Mouse (Mus musculus) MN1 (cell line): ENCODE data around the gene Meig1.
"Not testable (repeated sequence)": the region's sequence is repeated elsewhere in the genome, so short reads cannot be mapped to it uniquely, and the experiment has no call there.

Experiments used
- DNase-seq: peaks from one replicate; pipeline ENCODE4 v3.0.0-alpha.2; 2016; ENCODE audit warnings: low spot score

Gene Meig1

GRCm38 (mm10) chr2:3422548-3422947 lies at the start of gene Meig1:
TSS of gene Meig1 (minus strand) at chr2:3422648.
- no peak for DNase-seq

DNA sequence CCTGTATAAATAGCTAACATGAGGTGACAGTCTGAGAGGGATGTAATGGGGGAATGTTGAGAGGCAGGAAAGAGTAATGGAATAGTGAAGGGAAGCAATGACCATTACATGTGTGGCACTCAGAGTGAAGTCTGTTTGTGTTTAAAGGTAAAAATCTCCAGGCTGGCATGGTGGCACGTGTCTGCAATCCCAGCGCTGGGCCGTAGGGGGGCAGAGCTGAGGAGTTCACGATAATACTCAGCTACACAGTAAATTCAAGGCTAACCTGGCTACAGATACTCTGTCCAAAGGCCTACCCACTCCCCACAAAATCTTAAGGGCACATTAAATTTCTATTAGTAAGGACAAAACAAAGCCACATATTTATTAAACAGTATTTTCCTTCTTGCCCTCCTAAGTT lies 34.1 kb upstream of the Meig1 start:
- DNase-seq, result no peak

DNA sequence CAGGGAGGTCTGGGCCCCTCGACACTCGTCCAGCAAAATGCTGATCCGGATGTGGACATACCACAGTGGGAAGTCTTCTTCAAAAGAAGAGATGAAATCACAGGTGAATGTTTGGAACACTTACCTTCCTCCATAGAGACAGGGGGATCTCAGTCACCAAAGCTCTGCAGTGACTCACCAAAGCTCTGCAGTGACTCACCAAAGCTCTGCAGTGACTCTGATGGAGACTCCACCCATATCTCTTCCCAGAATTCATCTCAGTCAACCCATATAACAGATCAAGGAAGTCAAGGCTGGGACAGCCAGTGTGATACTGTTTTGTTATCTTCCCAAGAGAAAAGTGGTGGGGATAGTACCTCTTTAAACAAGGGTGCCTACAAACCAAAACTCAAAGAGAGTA lies 30.6 kb upstream of the Meig1 start:
- no peak for DNase-seq

DNA sequence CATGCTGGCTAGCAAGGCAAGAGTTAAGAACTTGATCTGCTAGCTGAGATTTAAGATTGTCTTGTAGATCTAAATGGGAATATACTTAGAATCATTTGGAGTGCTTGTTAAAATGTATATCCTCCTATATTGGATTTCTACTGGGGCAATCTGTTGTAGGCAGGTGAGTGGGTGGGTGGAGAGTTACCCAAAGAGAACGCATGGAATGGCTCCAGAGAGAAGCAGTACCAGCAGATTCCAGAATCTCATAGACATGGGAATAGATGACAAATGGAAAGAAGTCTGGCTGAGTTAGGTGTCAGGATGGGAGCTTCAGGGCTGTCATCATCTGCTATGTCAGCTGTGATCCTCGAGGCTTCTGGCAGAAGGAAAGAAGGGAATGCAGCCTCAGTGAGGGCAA lies 27.0 kb upstream of the Meig1 start:
- DNase-seq, result no peak

GRCm38 (mm10) chr2:3445984-3446383 lies 23.5 kb upstream of the Meig1 start:
- no peak for DNase-seq

DNA sequence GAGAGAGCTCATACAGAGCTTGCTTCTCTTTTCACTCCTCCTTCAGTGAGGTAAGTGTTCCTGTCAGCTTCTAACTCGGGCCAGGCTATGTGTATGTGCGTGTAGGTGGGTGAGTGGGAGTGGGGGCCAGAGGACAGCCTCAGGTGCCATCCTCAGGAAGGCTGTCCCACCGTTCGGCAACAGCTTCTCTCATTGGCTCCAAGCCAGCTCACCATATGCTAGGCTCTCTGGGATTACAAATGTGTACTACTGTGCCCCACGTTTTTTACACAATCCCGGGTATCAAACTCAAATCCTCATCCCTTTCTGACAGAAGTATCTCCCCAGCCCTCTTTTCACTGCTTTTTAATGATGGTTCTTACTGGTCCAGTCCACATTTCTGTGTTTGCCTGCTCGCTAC lies 21.8 kb upstream of the Meig1 start:
- DNase-seq, result no peak

GRCm38 (mm10) chr2:3437956-3438355 lies 15.5 kb upstream of the Meig1 start:
- DNase-seq, result no peak

GRCm38 (mm10) chr2:3435369-3436061 lies 13.1 kb upstream of the Meig1 start:
- no peak for DNase-seq

GRCm38 (mm10) chr2:3430956-3431355 lies 8.5 kb upstream of the Meig1 start:
- DNase-seq, result no peak

DNA sequence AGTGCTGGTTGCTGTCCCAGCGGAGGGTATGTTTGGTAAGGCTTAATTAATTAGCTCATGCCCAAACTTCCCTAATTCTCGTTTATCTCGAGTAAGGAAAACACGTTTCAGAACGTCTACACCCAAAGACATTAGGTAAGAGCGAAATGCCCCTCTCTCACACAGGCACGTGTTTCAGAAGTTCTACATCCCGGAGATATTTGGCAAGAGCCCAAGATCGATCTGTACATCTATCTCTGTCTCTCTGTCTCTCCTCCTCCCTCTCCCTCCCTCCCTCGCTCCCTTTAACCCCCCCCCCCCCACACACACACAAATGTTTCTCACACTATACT lies 2.1 kb upstream of the Meig1 start:
- peak; percentile 9 for DNase-seq

DNA sequence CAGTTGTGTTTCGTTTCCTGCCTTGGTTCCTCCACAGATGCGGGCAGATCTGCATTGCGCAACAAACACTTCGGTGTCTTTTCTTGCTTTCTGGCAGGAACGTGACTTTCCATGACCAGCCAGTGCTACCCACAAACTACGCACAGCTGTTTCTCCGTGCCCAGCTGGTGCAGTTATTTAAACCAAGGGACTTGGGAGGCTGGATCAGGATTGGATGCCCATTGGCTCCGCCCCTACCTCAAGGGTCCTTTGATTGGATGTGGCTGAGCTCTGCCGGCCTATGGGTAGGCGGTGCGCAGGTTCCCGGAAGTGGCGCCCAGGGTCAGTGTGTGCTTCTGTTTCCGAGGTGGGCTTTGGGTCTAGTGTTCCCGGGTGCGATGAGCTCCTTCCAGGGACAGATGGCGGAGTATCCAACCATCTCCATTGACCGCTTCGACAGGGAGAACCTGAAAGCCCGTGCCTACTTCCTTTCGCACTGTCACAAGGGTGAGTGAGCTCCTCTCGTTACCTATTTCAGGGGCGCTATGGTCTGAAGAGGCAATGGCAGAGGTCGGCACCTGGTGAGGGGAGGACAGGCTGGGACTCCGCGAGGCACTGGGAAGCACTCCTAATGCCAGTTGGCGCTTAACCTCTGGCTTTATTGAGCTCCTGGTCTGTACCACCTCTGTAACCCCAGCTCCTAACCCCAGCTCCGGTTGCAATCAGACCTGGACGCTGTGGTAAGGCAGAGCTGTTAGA lies 1.6 kb upstream of the Meig1 start, which contains the start of gene Dclre1c:
Gene Dclre1c (plus strand): TSS at position 291 of the 738 bp plus-strand sequence.
- DNase-seq, result peak; percentile 87

DNA sequence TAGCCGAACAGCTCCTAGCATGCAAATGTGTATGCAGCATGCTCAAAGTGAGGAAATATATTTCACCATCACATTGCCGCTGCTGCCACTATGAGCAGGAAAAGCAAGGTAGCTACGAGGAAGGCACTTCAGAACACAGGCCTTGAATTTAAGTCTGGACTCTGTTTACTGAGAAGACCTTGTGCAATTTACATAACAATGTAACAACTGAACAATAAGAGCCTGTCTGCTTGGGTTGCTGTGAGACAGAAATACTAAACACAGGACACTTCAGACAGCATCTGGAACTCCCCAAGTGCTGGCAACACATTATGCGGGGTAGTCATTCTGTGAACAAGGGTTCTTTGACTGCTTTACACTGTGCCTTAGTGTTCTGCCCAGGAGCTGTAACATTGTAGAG lies 2.3 kb downstream of the Meig1 start:
- DNase-seq, result no peak

DNA sequence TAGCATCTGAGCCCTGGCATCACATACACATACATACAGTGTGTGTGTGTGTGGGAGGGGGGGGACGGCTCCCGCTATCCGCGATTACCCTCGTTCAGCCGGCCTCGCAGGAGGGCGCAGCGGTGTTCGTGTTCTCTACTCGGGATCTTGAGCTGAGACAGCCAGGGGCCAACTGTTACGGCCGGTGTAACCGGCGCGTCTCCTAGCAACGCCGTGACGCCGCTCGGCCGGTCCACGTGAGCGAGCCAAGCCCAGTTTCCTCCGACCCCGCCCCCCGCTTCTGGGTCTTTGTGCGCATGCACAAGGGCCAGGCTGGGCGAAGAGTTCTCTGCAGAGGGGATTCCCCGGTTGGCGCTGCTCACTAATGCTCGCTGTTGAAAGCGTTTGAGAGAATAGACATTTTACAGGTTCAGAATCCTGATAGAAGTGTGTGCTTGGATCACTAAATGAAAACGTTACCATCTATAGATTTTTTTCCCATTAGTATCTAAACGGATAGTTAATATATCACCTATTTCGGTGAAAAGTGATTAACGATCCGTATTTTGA lies 3.5 kb downstream of the Meig1 start:
- peak; percentile 93 for DNase-seq

DNA sequence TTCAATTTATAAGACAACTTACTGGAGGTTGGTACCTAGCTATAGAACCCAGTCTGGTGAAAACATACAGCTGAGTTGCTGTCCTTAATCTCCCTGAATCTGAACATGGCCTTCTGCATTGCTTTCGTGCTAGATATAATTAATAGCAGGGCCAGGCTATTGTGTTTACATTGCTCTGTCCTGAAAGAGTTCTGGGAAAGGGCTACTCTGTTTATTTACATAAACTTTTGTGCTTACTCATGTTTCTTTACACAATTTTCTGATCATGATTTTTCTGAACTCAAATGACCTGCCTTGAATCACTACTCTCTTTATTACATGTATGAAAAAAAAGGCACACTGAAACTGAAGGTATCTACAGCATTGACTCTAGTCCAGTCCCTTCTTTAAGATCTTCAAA lies 6.8 kb downstream of the Meig1 start:
- DNase-seq, result no peak

GRCm38 (mm10) chr2:3414241-3414640 lies 8.2 kb downstream of the Meig1 start:
- peak; percentile 14 for DNase-seq

DNA sequence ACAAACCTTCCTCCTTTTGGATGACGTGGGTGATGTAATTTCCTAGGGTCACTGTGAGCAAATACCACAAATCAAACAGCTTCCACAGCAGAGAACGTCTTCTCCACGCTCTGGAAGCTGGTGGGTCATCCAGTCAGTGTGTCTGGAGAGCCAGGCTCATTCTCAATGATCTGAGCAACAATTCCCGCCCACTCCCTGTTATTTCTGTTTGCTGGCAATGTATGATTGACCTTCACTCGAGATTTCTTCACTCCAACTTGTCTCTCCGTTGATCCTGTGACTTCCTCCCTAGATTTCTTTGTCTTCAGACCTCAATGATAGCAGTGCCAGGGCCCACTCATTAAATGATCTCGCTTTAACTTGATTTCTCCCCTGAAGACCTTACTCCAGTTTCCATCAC lies 14.7 kb downstream of the Meig1 start:
- no peak for DNase-seq

DNA sequence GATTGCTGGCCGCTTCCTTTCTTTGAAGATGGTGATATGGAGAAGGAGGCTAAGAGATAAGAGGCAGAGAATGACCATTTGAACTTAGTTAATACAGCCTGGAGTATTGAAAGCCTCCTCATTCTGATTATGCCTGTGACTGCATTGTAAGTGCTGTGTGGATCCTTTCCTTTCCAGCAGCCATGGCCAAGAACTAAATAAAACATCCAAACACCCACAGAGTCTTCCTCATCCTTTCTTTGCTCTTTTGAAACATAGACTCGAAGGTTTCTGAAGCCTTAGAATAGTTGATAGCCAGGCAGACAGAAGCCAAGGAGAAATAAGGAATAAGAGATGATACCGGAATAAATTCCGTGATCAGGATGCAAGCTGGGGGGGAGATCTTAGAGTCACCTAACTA lies 16.5 kb downstream of the Meig1 start:
- DNase-seq, result no peak

DNA sequence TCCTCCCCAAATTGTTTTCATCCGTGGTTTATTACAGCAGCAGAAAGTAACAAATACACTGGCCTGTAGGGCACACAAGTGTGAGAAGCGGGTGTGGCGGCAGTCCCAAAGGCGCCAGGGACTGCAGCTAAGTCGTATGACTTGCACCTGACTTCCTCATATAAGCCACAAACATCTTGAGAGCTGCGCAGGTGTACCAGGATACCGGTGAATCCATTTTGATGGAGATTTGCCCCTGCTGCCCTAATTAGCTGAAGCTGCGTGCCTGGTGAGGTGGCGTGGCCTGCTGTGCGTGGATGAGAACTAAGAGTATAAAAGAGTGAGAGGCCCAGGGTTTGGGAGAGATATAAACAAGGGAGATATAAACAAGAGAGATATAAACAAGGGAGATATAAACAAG lies 25.3 kb downstream of the Meig1 start, which contains the start of gene Olah:
Gene Olah (minus strand): TSS at position 101 of the 400 bp plus-strand sequence.
- DNase-seq, result not testable (repeated sequence)

DNA sequence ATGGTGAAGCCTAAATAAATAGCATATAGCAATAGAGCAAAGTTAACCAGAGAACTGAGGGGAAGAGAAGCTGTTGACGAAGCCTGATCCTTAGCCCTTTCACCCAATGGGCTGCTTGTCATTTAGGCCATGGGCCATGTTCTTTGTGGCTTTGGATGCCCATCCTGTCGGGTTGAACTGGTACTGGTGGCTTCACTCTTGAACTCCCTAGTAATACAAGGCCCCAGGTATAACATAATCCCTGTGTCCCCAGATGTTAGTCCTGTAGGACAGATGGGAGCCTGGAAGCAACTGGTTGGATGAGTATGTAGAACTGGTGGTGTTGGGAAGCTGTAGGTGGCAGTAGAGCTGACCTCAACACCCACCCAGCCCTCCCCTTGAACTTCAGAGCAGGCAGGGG lies 30.5 kb downstream of the Meig1 start:
- no peak for DNase-seq

DNA sequence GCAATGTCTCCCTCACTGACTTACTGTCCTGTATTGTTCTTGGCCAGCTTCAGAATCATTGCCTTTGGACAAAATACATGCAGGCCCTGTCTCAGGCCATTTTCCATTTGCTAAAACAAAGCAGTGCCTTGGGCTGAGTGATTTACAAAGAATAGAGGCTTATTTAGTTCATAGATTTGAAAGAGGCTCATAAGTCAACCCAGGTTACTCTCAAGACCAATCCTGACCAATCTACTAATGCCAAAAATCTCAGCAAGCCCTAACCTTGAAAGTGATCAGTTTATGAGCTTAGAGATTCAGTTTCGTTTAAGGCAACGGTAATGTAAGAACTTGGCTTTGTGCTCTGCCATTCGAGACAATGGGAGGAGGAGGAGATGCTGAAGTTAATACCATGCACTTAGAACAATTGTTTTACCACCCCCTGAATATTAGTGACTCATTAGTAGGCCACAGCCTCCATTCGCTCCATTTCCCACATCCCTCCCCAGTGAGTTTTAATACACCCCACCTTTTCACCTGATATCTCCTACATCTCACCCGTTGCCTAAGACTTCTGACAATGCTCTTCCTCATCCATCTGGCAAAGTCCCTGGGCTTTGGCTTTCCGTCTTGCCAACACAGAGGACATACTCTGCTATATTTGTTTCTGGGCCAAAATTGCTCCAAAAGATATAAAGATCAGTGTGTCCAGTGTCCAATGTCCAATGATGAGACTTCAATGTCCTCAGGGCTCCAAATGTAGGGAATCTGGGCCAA lies 35.2 kb downstream of the Meig1 start:
- no peak for DNase-seq

DNA sequence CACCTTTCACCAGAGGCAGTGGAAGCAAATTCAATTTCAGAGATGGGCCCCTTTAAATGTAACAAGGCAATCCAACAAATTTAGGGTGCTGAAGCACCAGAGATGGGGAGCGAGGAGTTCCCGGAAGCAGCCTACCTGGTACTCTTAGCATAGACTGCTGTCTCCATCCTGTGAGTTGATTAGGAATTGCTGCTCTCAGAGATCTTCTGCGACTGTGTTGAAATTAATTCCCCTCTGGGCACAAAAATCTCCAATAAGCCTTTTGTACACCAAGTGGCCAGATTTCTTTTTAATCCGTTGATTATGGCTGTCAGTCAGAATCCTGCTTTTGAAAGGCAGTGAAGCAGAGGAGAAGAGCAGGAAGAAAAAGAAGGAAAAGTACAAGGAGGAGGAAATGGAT lies 57.3 kb downstream of the Meig1 start:
- no peak for DNase-seq

DNA sequence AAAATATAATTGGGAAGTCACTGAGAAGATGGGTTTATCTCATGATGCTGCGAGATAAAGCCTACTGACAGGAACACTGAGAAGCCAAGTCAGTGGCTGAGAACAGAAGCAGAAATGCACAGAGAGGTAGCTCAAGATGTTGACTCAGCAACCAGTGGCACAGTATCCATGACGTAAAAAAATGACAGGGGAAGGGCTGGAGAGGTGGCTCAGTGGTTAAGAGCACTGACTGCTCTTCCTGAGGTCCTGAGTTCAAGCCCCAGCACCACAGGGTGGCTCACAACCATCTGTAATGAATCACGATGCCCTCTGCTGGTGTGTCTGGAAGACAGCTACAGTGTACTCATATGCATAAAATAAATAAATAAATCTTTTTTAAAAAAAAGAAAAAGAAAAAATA lies 61.4 kb downstream of the Meig1 start:
- no peak for DNase-seq
